Mouse (Mus musculus) liver, embryonic 16.5 days (tissue): Measurements from ENCODE around the gene Pik3ip1. TPM values are rescaled to one million over a fixed set of nuclear protein-coding genes. Genes with fewer than 3 reads are reported as not detected.
A peak's percentile ranks its signal among the peaks of the same experiment; 100 is the strongest.

Source experiments
- ATAC-seq: fragments of 200-750 bp; cut with Nextera tagmentation; 2 replicates; pipeline ENCODE4 v1.8.0; 2017; ENCODE audit warnings: low read depth, mild to moderate bottlenecking, moderate number of reproducible peaks, moderate library complexity
- H3K27ac ChIP-seq: fragments of 300-500 bp; sonication (generic); 2 replicates; pipeline ENCODE4 v1.5.1; 2014; ENCODE audit warnings: mild to moderate bottlenecking, low read length
- H3K27me3 ChIP-seq: fragments of 300-500 bp; sonication (generic); 2 replicates; pipeline ENCODE4 v1.6.1; 2014; ENCODE audit warnings: low read depth, low read length, mixed read lengths; ENCODE audit not compliant: control insufficient read depth, insufficient read depth
- H3K36me3 ChIP-seq: fragments of 300-500 bp; sonication (generic); 2 replicates; pipeline ENCODE4 v1.6.1; 2014; ENCODE audit warnings: mild to moderate bottlenecking; ENCODE audit not compliant: control insufficient read depth, insufficient read depth
- H3K4me1 ChIP-seq: fragments of 300-500 bp; sonication (generic); 2 replicates; pipeline ENCODE4 v1.6.1; 2014; ENCODE audit warnings: low read depth, low read length, mixed read lengths; ENCODE audit not compliant: control insufficient read depth
- H3K4me2 ChIP-seq: fragments of 300-500 bp; sonication (generic); 2 replicates; pipeline ENCODE4 v1.6.1; 2014; ENCODE audit warnings: low read depth, low read length, mixed read lengths
- H3K4me3 ChIP-seq: fragments of 300-500 bp; sonication (generic); 2 replicates; pipeline ENCODE4 v1.5.1; 2014; ENCODE audit warnings: low read depth, mild to moderate bottlenecking, low read length
- H3K9ac ChIP-seq: fragments of 300-500 bp; sonication (generic); 2 replicates; pipeline ENCODE4 v1.6.1; 2014; ENCODE audit warnings: low read depth, low read length
- H3K9me3 ChIP-seq: fragments of 300-500 bp; sonication (generic); replicated peaks from 2 replicates; pipeline ENCODE4 v1.6.1; 2016; ENCODE audit warnings: low read length; ENCODE audit not compliant: control insufficient read depth
- WGBS: fragments of 180-500 bp; shearing (Covaris S2); extraction: QIAGEN DNeasy Blood & Tissue Kit; methylation state at CpG from one replicate; pipeline ENCODE4 v1.1.7; 2014; ENCODE audit not compliant: insufficient replicate concordance; 5-methylcytosine and 5-hydroxymethylcytosine counted together
- polyA plus RNA-seq: library from polyadenylated mRNA; unstranded; fragments of >200 nt; fragmentation: Nextera tagmentation; extraction: Ambion mirVana; gene quantifications from 2 replicates; pipeline ENCODE4 v1.2.1, GENCODE M21; 2015

Pik3ip1 gene
- polyA plus RNA-seq, 1 experiment from 2014 or later, result 1.4 TPM

DNA sequence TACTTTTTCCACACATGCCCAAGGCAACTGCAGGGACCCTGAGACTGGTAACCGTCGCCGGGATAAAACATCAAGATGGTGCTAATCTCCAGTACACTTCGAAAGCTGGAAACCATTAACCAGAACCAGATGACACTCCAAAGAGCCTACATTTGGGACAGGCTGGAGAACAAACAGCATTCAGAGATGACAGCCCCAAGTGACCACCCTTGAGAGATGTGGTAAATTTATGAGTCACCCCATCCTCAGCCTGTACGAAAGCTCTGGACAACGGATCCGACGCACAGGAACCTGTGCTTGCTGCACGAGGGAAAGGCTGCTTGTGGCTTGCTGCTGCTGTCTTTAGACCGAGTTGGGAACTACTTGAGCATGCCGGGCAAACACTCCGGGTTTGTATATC is 44.5 kb downstream of the Pik3ip1 start:
- Histone ChIP-seq H3K36me3 (no peaks in the 10 kb centered on the region), H3K9me3 (no peaks in the 10 kb centered on the region), H3K27ac (no peak overlapping the region), H3K4me1 (peaks cover 19% of the 10 kb centered on the region), H3K4me3 (no peak overlapping the region), H3K27me3 (no peaks in the 10 kb centered on the region), H3K4me2 (no peak overlapping the region), H3K9ac (no peak overlapping the region)
- 76% methylated on average over 12 of the region's 12 CpGs for WGBS
- ATAC-seq, result no peak

DNA sequence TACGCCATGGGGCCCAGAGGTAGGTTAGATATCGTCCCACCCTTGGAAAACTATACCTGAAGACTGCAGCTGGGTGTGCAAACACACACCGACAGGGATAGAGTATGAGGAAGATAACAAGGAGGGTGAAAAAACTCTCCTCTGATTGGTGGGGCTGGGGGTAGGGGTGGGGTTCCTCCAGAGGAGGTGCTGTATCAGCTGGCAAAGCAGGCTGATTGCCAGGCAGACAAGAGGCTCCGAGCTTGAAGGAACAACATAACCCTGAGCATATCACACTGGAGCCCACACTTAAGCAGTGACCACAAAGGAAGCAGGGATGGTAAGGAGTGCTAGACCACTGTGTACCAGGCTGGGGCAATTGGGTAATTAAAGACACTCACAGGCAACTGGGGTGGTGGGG is 49.2 kb downstream of the Pik3ip1 start:
- H3K27me3 ChIP-seq, result no peaks in the 10 kb centered on the region
- peak; percentile 46 for ATAC-seq
- WGBS, result 29% methylated on average over 4 of the region's 4 CpGs
- H3K27ac ChIP-seq, result no peak overlapping the region
- no peak overlapping the region for H3K9ac ChIP-seq
- H3K9me3 ChIP-seq, result no peaks in the 10 kb centered on the region
- no peak overlapping the region for H3K4me3 ChIP-seq
- H3K36me3 ChIP-seq, result no peaks in the 10 kb centered on the region
- peaks cover 6% of the 10 kb centered on the region for H3K4me1 ChIP-seq
- H3K4me2 ChIP-seq, result no peak overlapping the region

DNA sequence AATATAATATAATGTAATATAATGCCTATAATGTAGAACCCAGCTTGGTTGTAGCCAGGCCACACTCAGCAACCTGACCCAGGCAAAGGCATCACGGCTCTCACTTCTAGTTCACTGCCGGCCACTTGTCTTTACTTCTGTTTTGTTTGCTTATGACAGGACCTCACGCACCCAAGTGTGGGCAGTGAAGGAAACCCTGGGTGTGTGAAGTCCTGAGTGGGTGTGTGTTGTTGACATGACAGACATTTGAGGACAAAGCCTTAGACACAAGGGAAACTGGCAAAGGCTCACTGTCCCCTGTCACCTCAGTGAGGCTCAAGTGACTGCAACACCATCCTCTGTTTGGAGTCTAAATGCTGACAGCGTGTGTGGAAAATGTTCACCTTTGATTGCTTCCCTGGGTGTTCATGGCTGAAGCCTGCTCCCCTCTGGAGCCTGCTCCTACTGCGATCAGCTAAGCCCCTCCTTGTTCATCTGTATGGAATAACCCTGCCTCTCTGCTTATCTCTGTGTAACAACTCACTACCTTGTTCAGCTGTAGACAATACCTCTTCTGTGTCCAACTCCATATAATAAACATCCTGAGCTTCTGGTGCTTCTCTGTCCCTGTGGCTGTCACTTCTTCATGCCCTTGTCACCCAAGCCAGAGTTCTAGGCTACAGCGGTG is 51.1 kb downstream of the Pik3ip1 start:
- Histone ChIP-seq H3K27me3 (no peaks in the 10 kb centered on the region), H3K9me3 (no peaks in the 10 kb centered on the region), H3K9ac (no peak overlapping the region), H3K27ac (no peak overlapping the region), H3K4me3 (no peak overlapping the region), H3K36me3 (no peaks in the 10 kb centered on the region), H3K4me1 (peaks cover 16% of the 10 kb centered on the region), H3K4me2 (no peak overlapping the region)
- ATAC-seq, result no peak
- WGBS, result 76% methylated on average over 6 of the region's 6 CpGs

DNA sequence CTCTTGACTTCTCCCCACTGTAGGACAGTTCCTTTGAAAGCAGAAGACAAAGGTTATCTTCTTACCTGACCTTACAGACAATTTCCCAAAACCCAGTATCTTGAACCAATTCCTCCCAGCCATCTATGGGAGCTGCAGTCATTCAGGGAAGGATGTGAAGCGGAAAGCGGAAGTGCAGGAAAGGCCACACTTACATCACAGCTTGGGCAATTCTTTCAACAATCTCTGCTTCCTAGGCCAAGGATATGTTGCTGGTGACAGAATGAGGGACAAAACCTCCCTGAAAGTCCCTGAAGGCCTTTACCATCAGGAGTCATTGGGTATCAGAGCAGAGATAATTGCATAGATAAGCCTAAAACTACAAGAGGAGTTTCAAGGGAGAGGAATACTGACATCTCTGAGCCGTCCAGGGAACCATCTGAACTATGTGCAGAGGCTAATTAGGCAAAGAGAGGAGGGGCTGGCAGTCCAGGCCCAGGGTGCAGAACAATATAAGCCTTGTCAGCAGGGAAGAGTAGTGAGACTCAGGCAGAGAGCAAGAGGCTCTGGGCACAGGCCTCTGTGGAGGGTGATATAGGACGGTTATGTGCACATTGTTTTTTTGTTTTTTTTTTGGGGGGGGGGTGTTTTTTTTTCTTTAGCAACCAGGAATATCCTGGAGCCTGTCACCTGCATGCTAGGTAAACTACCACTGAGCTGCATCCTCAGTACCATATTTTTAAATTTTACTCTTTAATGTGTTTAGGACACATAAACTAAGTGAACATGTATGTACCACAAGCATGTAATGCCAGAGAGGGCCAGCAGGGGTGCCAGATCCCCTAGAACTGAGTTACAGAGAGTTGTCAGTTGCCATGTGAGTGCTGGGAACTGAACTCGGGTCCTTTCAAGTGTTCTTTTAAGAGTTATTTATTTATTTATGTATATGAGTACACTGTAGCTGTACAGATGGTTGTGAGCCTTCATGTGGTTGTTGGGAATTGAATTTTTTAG is 52.7 kb downstream of the Pik3ip1 start:
- H3K4me1 ChIP-seq, result peaks cover 30% of the 10 kb centered on the region
- WGBS, result 74% methylated on average over 5 of the region's 5 CpGs
- no peak overlapping the region for H3K4me3 ChIP-seq

DNA sequence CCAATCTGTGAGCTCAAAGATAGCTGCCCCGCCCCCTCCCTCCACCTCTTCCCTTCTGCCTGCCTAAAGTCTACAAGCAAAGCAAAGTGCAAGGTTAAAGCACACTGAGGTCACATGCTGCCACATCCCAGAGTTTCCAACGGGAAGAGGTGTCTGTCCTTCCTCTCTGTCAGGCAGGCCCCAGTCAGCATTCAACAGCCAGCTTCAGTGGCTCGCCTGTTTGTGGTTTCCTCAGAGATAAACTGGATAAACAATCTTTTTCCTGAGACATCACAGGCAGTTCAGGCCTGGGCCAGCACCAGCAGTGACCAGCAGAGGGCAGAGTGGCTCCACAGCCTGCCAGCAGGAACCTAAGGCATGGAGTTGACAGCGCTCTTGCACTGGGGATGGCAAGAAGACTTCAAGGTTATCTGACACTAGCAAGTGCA is 56.8 kb downstream of the Pik3ip1 start:
- Histone ChIP-seq H3K4me2 (0 out of 2 replicates have a peak overlapping the region, but pooled peaks have one; percentile 27), H3K27ac (peak overlapping the region; percentile 29)
- WGBS, result 6% methylated on average over 4 of the region's 4 CpGs

More for the DNA sequence above, 52.7 kb downstream of the Pik3ip1 start:
- Histone ChIP-seq H3K9ac (no peak overlapping the region), H3K36me3 (no peaks in the 10 kb centered on the region), H3K27ac (no peak overlapping the region), H3K9me3 (no peaks in the 10 kb centered on the region), H3K4me2 (no peak overlapping the region), H3K27me3 (no peaks in the 10 kb centered on the region)
- no peak for ATAC-seq

DNA sequence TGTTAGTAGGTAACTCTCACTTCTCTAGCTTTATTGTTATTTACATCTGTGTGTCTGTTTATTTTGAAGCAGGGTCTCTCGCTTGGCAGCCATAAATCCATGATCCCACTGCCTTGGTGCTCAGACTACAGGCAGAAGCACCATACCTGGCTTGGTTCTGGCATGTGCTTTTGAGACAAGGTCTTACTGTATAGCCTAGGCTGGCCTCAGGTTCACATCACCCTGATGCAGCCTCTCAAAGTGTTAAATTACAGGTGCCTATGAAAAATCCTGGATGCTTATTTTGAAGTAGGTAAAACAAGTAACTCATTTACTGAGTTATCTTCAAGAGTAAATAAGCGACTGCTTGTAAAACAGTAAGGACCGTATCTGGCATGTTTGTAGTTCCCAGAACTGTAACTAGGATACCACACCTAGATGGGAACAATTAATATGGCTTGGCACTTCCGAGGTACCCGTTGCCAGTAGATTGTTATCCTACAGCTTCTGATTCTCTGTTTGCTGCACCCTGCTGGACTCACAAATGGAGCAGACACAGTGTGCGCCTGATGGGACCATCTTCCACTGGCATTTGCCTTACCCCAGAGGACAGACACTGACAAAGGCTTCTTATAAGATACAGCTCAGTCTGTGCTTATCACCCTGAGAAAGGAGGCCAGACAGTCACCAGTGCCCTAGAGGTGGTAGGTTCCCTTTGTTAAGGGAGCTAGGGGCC is 57.4 kb downstream of the Pik3ip1 start:
- no peak overlapping the region; the same call in 1 of the 2 replicates for H3K27ac ChIP-seq
- no peak for ATAC-seq
- no peaks in the 10 kb centered on the region for H3K9me3 ChIP-seq
- no peak overlapping the region for H3K4me3 ChIP-seq
- no peak overlapping the region for H3K4me2 ChIP-seq
- peaks cover 24% of the 10 kb centered on the region for H3K4me1 ChIP-seq
- H3K36me3 ChIP-seq, result no peaks in the 10 kb centered on the region
- H3K9ac ChIP-seq, result no peak overlapping the region
- no peaks in the 10 kb centered on the region for H3K27me3 ChIP-seq
- WGBS, result 57% methylated on average over 6 of the region's 6 CpGs

More for the DNA sequence above, 56.8 kb downstream of the Pik3ip1 start:
- Histone ChIP-seq H3K27me3 (no peaks in the 10 kb centered on the region), H3K36me3 (no peaks in the 10 kb centered on the region), H3K4me3 (no peak overlapping the region), H3K9ac (no peak overlapping the region), H3K4me1 (peaks cover 24% of the 10 kb centered on the region), H3K9me3 (no peaks in the 10 kb centered on the region)
- peak; percentile 86 for ATAC-seq

DNA sequence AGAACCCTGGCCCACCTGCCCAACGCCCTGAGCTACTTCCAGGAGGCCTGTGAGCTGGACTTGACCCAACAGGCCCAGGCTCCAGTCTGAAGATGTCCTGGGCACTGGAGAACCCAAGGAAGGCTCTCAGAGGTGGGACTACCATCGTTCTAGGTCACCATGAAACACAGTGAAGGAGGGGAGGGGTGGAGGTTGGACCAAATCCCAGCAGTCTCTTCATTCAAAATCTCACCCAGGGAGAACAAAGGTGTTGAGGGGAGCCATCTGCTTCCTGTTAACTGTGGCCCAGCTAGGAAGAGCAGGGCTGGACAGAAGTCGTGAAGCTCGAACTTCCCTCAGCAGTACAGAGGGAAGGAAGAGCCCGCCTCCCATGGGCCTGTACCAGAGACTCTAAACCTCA is 59.8 kb downstream of the Pik3ip1 start:
- no peaks in the 10 kb centered on the region for H3K27me3 ChIP-seq
- H3K4me3 ChIP-seq, result no peak overlapping the region
- H3K4me2 ChIP-seq, result no peak overlapping the region
- ATAC-seq, result no peak
- H3K36me3 ChIP-seq, result no peaks in the 10 kb centered on the region
- H3K27ac ChIP-seq, result no peak overlapping the region
- 61% methylated on average over 5 of the region's 5 CpGs for WGBS
- no peaks in the 10 kb centered on the region for H3K9me3 ChIP-seq
- no peak overlapping the region for H3K9ac ChIP-seq
- H3K4me1 ChIP-seq, result peaks cover 22% of the 10 kb centered on the region

DNA sequence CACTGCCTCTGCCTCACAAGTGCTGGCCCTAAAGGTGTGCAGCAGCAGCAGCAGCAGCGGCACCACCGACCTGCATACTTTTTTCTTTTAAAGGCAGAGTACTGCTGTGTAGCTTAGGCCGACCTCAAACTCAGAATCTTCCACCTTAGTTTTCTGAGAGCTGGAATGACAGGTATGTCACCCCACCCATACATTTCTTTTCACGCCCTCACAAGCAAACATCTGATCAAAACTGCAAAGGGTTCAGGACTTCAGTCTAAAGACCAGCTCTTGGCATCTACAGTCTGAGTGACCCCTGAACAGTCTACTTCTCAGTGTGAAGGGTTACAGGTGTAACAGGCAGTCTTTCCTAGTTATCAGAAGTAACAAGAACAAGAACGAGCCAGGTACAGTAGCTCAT is 60.6 kb downstream of the Pik3ip1 start:
- Histone ChIP-seq H3K36me3 (no peaks in the 10 kb centered on the region), H3K4me3 (no peak overlapping the region), H3K4me2 (no peak overlapping the region), H3K4me1 (peaks cover 18% of the 10 kb centered on the region), H3K27ac (no peak overlapping the region), H3K9ac (no peak overlapping the region), H3K27me3 (no peaks in the 10 kb centered on the region), H3K9me3 (no peaks in the 10 kb centered on the region)
- no peak for ATAC-seq
- 71% methylated on average over 5 of the region's 5 CpGs for WGBS
